Mouse (Mus musculus) heart, embryonic 16.5 days (tissue): ENCODE measurements around the gene Atg14. TPM values are rescaled to one million over a fixed set of nuclear protein-coding genes. Genes with fewer than 3 reads are reported as not detected.
A peak's percentile ranks its signal among the peaks of the same experiment; 100 is the strongest.
"Not testable (repeated sequence)": the region's sequence is repeated elsewhere in the genome, so short reads cannot be mapped to it uniquely, and the experiment has no call there.

Experiments
- ATAC-seq: fragments of 200-750 bp; cut with Nextera tagmentation; replicated peaks from 2 replicates; pipeline ENCODE4 v1.8.0; 2017; ENCODE audit warnings: moderate number of reproducible peaks; ENCODE audit not compliant: insufficient read depth, low FRiP score; ENCODE audit errors: extremely low read depth
- H3K27ac ChIP-seq: fragments of 300-500 bp; sonication (generic); 2 replicates; pipeline ENCODE4 v1.5.1; 2014; ENCODE audit warnings: mild to moderate bottlenecking, low read length, control low read depth, moderate library complexity
- H3K27me3 ChIP-seq: fragments of 300-500 bp; sonication (generic); 2 replicates; pipeline ENCODE4 v1.6.1; 2014; ENCODE audit warnings: low read length, mixed read lengths; ENCODE audit not compliant: control insufficient read depth, insufficient read depth
- H3K36me3 ChIP-seq: fragments of 300-500 bp; sonication (generic); 2 replicates; pipeline ENCODE4 v1.6.1; 2014; ENCODE audit not compliant: control insufficient read depth, insufficient read depth
- H3K4me1 ChIP-seq: fragments of 300-500 bp; sonication (generic); 2 replicates; pipeline ENCODE4 v1.6.1; 2014; ENCODE audit warnings: low read length, mixed read lengths; ENCODE audit not compliant: control insufficient read depth, insufficient read depth
- H3K4me2 ChIP-seq: fragments of 300-500 bp; sonication (generic); 2 replicates; pipeline ENCODE4 v1.6.1; 2014; ENCODE audit warnings: low read depth, mild to moderate bottlenecking, control low read depth, low read length
- H3K4me3 ChIP-seq: fragments of 300-500 bp; sonication (generic); 2 replicates; pipeline ENCODE4 v1.5.1; 2014; ENCODE audit warnings: mild to moderate bottlenecking, control low read depth, low read length
- H3K9ac ChIP-seq: fragments of 300-500 bp; sonication (generic); 2 replicates; pipeline ENCODE4 v1.6.1; 2014; ENCODE audit warnings: low read length, control low read depth
- H3K9me3 ChIP-seq: fragments of 300-500 bp; sonication (generic); replicated peaks from 2 replicates; pipeline ENCODE4 v1.6.1; 2016; ENCODE audit warnings: low read length; ENCODE audit not compliant: control insufficient read depth
- WGBS: fragments of 180-500 bp; shearing (Covaris S2); extraction: QIAGEN DNeasy Blood & Tissue Kit; methylation state at CpG from one replicate; pipeline ENCODE4 v1.1.7; 2014; 5-methylcytosine and 5-hydroxymethylcytosine counted together
- polyA plus RNA-seq: library from polyadenylated mRNA; unstranded; fragments of >200 nt; fragmentation: Nextera tagmentation; extraction: Ambion mirVana; gene quantifications from 2 replicates; pipeline ENCODE4 v1.2.1, GENCODE M21; 2015

The Atg14 gene
- polyA plus RNA-seq: 10.6 and 10.9 TPM in 2 replicates

GRCm38 (mm10) chr14:47570549-47570948 is at the start of gene Atg14:
Atg14 (minus strand) TSS chr14:47570649.
- H3K27ac ChIP-seq, H3K4me3 ChIP-seq, H3K27me3 ChIP-seq, H3K9ac ChIP-seq, H3K9me3 ChIP-seq, H3K4me2 ChIP-seq, H3K4me1 ChIP-seq, ATAC-seq, H3K36me3 ChIP-seq: not testable (repeated sequence)
- 89% methylated on average over 11 of the region's 11 CpGs for WGBS

GRCm38 (mm10) chr14:47618891-47619290 is 48.4 kb upstream of the Atg14 start:
- 77% methylated on average over 5 of the region's 5 CpGs for WGBS
- H3K9me3 ChIP-seq: no peaks in the 10 kb centered on the region
- no peaks in the 10 kb centered on the region for H3K4me1 ChIP-seq
- H3K4me3 ChIP-seq: no peak overlapping the region
- no peaks in the 10 kb centered on the region for H3K36me3 ChIP-seq
- no peak overlapping the region for H3K4me2 ChIP-seq
- no peak overlapping the region for H3K27ac ChIP-seq
- ATAC-seq: no peak
- no peaks in the 10 kb centered on the region for H3K27me3 ChIP-seq
- H3K9ac ChIP-seq: no peak overlapping the region

- Histone ChIP-seq H3K4me2 (no peak overlapping the region), H3K27ac (no peak overlapping the region), H3K4me3 (no peak overlapping the region), H3K27me3 (no peaks in the 10 kb centered on the region), H3K4me1 (no peaks in the 10 kb centered on the region), H3K9ac (no peak overlapping the region), H3K9me3 (no peaks in the 10 kb centered on the region), H3K36me3 (no peaks in the 10 kb centered on the region)
- WGBS: 62% methylated on average over 7 of the region's 7 CpGs
- no peak for ATAC-seq
Measured at GRCm38 (mm10) chr14:47613254-47613653, 42.8 kb upstream of the Atg14 start.

- Histone ChIP-seq H3K9ac (peak overlapping the region; percentile 52; the same call in 1 of the 2 replicates), H3K4me1 (peaks cover 4% of the 10 kb centered on the region; the same call in 1 of the 2 replicates), H3K27ac (no peak overlapping the region), H3K9me3 (no peaks in the 10 kb centered on the region), H3K27me3 (no peaks in the 10 kb centered on the region), H3K4me3 (peak overlapping the region; percentile 32; the same call in 1 of the 2 replicates), H3K36me3 (no peaks in the 10 kb centered on the region), H3K4me2 (peak overlapping the region; percentile 55)
- 22% methylated on average over 11 of the region's 11 CpGs for WGBS
- peak; percentile 37 for ATAC-seq
Measured at GRCm38 (mm10) chr14:47597942-47598388, 27.5 kb upstream of the Atg14 start.

GRCm38 (mm10) chr14:47594426-47595103 is 24.1 kb upstream of the Atg14 start:
- no peak for ATAC-seq
- Histone ChIP-seq H3K4me1 (peaks cover 4% of the 10 kb centered on the region; the same call in 1 of the 2 replicates), H3K4me2 (no peak overlapping the region), H3K27ac (no peak overlapping the region), H3K27me3 (no peaks in the 10 kb centered on the region), H3K36me3 (no peaks in the 10 kb centered on the region), H3K9me3 (no peaks in the 10 kb centered on the region), H3K9ac (no peak overlapping the region), H3K4me3 (no peak overlapping the region)
- 41% methylated on average over 7 of the region's 7 CpGs for WGBS

GRCm38 (mm10) chr14:47590391-47590975 is 20.0 kb upstream of the Atg14 start:
- H3K27ac ChIP-seq: no peak overlapping the region
- H3K9ac ChIP-seq: no peak overlapping the region
- no peaks in the 10 kb centered on the region for H3K27me3 ChIP-seq
- no peaks in the 10 kb centered on the region for H3K4me1 ChIP-seq
- H3K4me2 ChIP-seq: no peak overlapping the region
- WGBS: 69% methylated on average over 10 of the region's 10 CpGs
- H3K36me3 ChIP-seq: no peaks in the 10 kb centered on the region
- no peak overlapping the region for H3K4me3 ChIP-seq
- H3K9me3 ChIP-seq: no peaks in the 10 kb centered on the region
- ATAC-seq: no peak

- H3K9ac ChIP-seq: no peak overlapping the region
- no peak for ATAC-seq
- H3K4me3 ChIP-seq: no peak overlapping the region
- H3K4me2 ChIP-seq: no peak overlapping the region
- H3K27me3 ChIP-seq: no peaks in the 10 kb centered on the region
- H3K36me3 ChIP-seq: no peaks in the 10 kb centered on the region
- no peak overlapping the region for H3K27ac ChIP-seq
- WGBS: 70% methylated on average over 1 of the region's 1 CpGs
- H3K9me3 ChIP-seq: no peaks in the 10 kb centered on the region
- no peaks in the 10 kb centered on the region for H3K4me1 ChIP-seq
Measured at GRCm38 (mm10) chr14:47589444-47589843, 19.0 kb upstream of the Atg14 start.

GRCm38 (mm10) chr14:47584346-47584745 is 13.9 kb upstream of the Atg14 start:
- Histone ChIP-seq H3K9ac (no peak overlapping the region), H3K27me3 (no peaks in the 10 kb centered on the region), H3K4me1 (no peaks in the 10 kb centered on the region), H3K27ac (no peak overlapping the region), H3K4me2 (no peak overlapping the region), H3K4me3 (no peak overlapping the region), H3K36me3 (no peaks in the 10 kb centered on the region), H3K9me3 (no peaks in the 10 kb centered on the region)
- no peak for ATAC-seq

- Histone ChIP-seq H3K36me3 (no peaks in the 10 kb centered on the region), H3K27ac (no peak overlapping the region), H3K27me3 (no peaks in the 10 kb centered on the region), H3K4me2 (no peak overlapping the region), H3K4me1 (no peaks in the 10 kb centered on the region), H3K9ac (no peak overlapping the region), H3K9me3 (no peaks in the 10 kb centered on the region), H3K4me3 (no peak overlapping the region)
- WGBS: 56% methylated on average over 2 of the region's 2 CpGs
- ATAC-seq: no peak
Measured at GRCm38 (mm10) chr14:47581681-47582080, 11.2 kb upstream of the Atg14 start.
